Mouse (Mus musculus): ENCODE results near the gene Vnn3. TPM values are rescaled to one million over a fixed set of nuclear protein-coding genes. Genes with fewer than 3 reads are reported as not detected.

Vnn3 gene
- polyA plus RNA-seq, 1 experiment from 2014 or later: not detected

GRCm38 (mm10) chr10:23815168-23815567 lies 36.1 kb upstream of the Vnn3 start:
- no peak overlapping the region for H3K9ac ChIP-seq (replicated peaks; ENCODE audit: low read length)
- peak; percentile 87 for DNase-seq (ENCODE audit: low spot score)
- no peaks in the 10 kb centered on the region for H3K4me1 ChIP-seq (ENCODE audit: control insufficient read depth, insufficient read depth, low read length)
- H3K27ac ChIP-seq (replicated peaks; ENCODE audit: low read depth, low read length): no peak overlapping the region
- WGBS: 51% methylated on average over 1 of the region's 1 CpGs
- no peaks in the 10 kb centered on the region for H3K27me3 ChIP-seq (ENCODE audit: control insufficient read depth, insufficient read depth, low read length)
- no peak overlapping the region for H3K4me3 ChIP-seq (ENCODE audit: low read depth, low read length)
- H3K36me3 ChIP-seq (replicated peaks; ENCODE audit: control insufficient read depth, insufficient read depth, low read depth, low read length): no peaks in the 10 kb centered on the region
- ATAC-seq (replicated peaks; ENCODE audit: insufficient number of reproducible peaks, low FRiP score, low TSS enrichment, low read depth): no peak
- H3K4me2 ChIP-seq (ENCODE audit: low read depth, low read length): no peak overlapping the region
- H3K9me3 ChIP-seq (replicated peaks; ENCODE audit: control insufficient read depth, low read length): no peaks in the 10 kb centered on the region

- Histone ChIP-seq H3K27me3 (ENCODE audit: control insufficient read depth, insufficient read depth, low read length) (no peaks in the 10 kb centered on the region), H3K9ac (replicated peaks; ENCODE audit: low read length) (no peak overlapping the region), H3K27ac (replicated peaks; ENCODE audit: low read depth, low read length) (no peak overlapping the region), H3K36me3 (replicated peaks; ENCODE audit: control insufficient read depth, insufficient read depth, low read depth, low read length) (no peaks in the 10 kb centered on the region), H3K4me3 (ENCODE audit: low read depth, low read length) (no peak overlapping the region), H3K9me3 (replicated peaks; ENCODE audit: control insufficient read depth, low read length) (no peaks in the 10 kb centered on the region), H3K4me1 (ENCODE audit: control insufficient read depth, insufficient read depth, low read length) (no peaks in the 10 kb centered on the region), H3K4me2 (ENCODE audit: low read depth, low read length) (no peak overlapping the region)
- 80% methylated on average over 7 of the region's 7 CpGs for WGBS
- ATAC-seq (replicated peaks; ENCODE audit: insufficient number of reproducible peaks, low FRiP score, low TSS enrichment, low read depth): no peak
- no peak for DNase-seq (ENCODE audit: low spot score)
These were observed 35.0 kb upstream of the Vnn3 start for GRCm38 (mm10) chr10:23816241-23816640.

GRCm38 (mm10) chr10:23826516-23826915 lies 24.7 kb upstream of the Vnn3 start:
- no peak for ATAC-seq (replicated peaks; ENCODE audit: insufficient number of reproducible peaks, low FRiP score, low TSS enrichment, low read depth)
- Histone ChIP-seq H3K27me3 (ENCODE audit: control insufficient read depth, insufficient read depth, low read length) (no peaks in the 10 kb centered on the region), H3K4me3 (ENCODE audit: low read depth, low read length) (no peak overlapping the region), H3K36me3 (replicated peaks; ENCODE audit: control insufficient read depth, insufficient read depth, low read depth, low read length) (no peaks in the 10 kb centered on the region), H3K9ac (replicated peaks; ENCODE audit: low read length) (no peak overlapping the region), H3K27ac (replicated peaks; ENCODE audit: low read depth, low read length) (no peak overlapping the region), H3K4me1 (ENCODE audit: control insufficient read depth, insufficient read depth, low read length) (no peaks in the 10 kb centered on the region), H3K4me2 (ENCODE audit: low read depth, low read length) (no peak overlapping the region), H3K9me3 (replicated peaks; ENCODE audit: control insufficient read depth, low read length) (no peaks in the 10 kb centered on the region)
- no peak for DNase-seq (ENCODE audit: low spot score)
- 91% methylated on average over 7 of the region's 7 CpGs for WGBS

GRCm38 (mm10) chr10:23836003-23836964 lies 15.0 kb upstream of the Vnn3 start:
- no peaks in the 10 kb centered on the region for H3K27me3 ChIP-seq (ENCODE audit: control insufficient read depth, insufficient read depth, low read length)
- H3K9ac ChIP-seq (replicated peaks; ENCODE audit: low read length): no peak overlapping the region
- no peaks in the 10 kb centered on the region for H3K36me3 ChIP-seq (replicated peaks; ENCODE audit: control insufficient read depth, insufficient read depth, low read depth, low read length)
- no peaks in the 10 kb centered on the region for H3K9me3 ChIP-seq (replicated peaks; ENCODE audit: control insufficient read depth, low read length)
- no peak overlapping the region for H3K27ac ChIP-seq (replicated peaks; ENCODE audit: low read depth, low read length)
- H3K4me1 ChIP-seq (ENCODE audit: control insufficient read depth, insufficient read depth, low read length): no peaks in the 10 kb centered on the region
- ATAC-seq (replicated peaks; ENCODE audit: insufficient number of reproducible peaks, low FRiP score, low TSS enrichment, low read depth): no peak
- H3K4me3 ChIP-seq (ENCODE audit: low read depth, low read length): no peak overlapping the region
- H3K4me2 ChIP-seq (ENCODE audit: low read depth, low read length): no peak overlapping the region
- DNase-seq (ENCODE audit: low spot score): no peak
- 74% methylated on average over 9 of the region's 9 CpGs for WGBS

GRCm38 (mm10) chr10:23837115-23837514 lies 14.1 kb upstream of the Vnn3 start:
- Histone ChIP-seq H3K36me3 (replicated peaks; ENCODE audit: control insufficient read depth, insufficient read depth, low read depth, low read length) (no peaks in the 10 kb centered on the region), H3K9ac (replicated peaks; ENCODE audit: low read length) (no peak overlapping the region), H3K4me1 (ENCODE audit: control insufficient read depth, insufficient read depth, low read length) (no peaks in the 10 kb centered on the region), H3K27ac (replicated peaks; ENCODE audit: low read depth, low read length) (no peak overlapping the region), H3K4me3 (ENCODE audit: low read depth, low read length) (no peak overlapping the region), H3K9me3 (replicated peaks; ENCODE audit: control insufficient read depth, low read length) (no peaks in the 10 kb centered on the region), H3K4me2 (ENCODE audit: low read depth, low read length) (no peak overlapping the region), H3K27me3 (ENCODE audit: control insufficient read depth, insufficient read depth, low read length) (no peaks in the 10 kb centered on the region)
- WGBS: 63% methylated on average over 3 of the region's 3 CpGs
- peak; percentile 22 for DNase-seq (ENCODE audit: low spot score)
- no peak for ATAC-seq (replicated peaks; ENCODE audit: insufficient number of reproducible peaks, low FRiP score, low TSS enrichment, low read depth)

GRCm38 (mm10) chr10:23838910-23839309 lies 12.4 kb upstream of the Vnn3 start:
- Histone ChIP-seq H3K27ac (replicated peaks; ENCODE audit: low read depth, low read length) (no peak overlapping the region), H3K27me3 (ENCODE audit: control insufficient read depth, insufficient read depth, low read length) (no peaks in the 10 kb centered on the region), H3K4me1 (ENCODE audit: control insufficient read depth, insufficient read depth, low read length) (no peaks in the 10 kb centered on the region), H3K4me2 (ENCODE audit: low read depth, low read length) (no peak overlapping the region), H3K36me3 (replicated peaks; ENCODE audit: control insufficient read depth, insufficient read depth, low read depth, low read length) (no peaks in the 10 kb centered on the region), H3K9ac (replicated peaks; ENCODE audit: low read length) (no peak overlapping the region), H3K9me3 (replicated peaks; ENCODE audit: control insufficient read depth, low read length) (no peaks in the 10 kb centered on the region), H3K4me3 (ENCODE audit: low read depth, low read length) (no peak overlapping the region)
- ATAC-seq (replicated peaks; ENCODE audit: insufficient number of reproducible peaks, low FRiP score, low TSS enrichment, low read depth) (no peak), DNase-seq (ENCODE audit: low spot score) (no peak)
- WGBS: 92% methylated on average over 3 of the region's 3 CpGs

- Histone ChIP-seq H3K4me3 (ENCODE audit: low read depth, low read length) (no peak overlapping the region), H3K27me3 (ENCODE audit: control insufficient read depth, insufficient read depth, low read length) (no peaks in the 10 kb centered on the region), H3K4me2 (ENCODE audit: low read depth, low read length) (no peak overlapping the region), H3K36me3 (replicated peaks; ENCODE audit: control insufficient read depth, insufficient read depth, low read depth, low read length) (no peaks in the 10 kb centered on the region), H3K27ac (replicated peaks; ENCODE audit: low read depth, low read length) (no peak overlapping the region), H3K4me1 (ENCODE audit: control insufficient read depth, insufficient read depth, low read length) (no peaks in the 10 kb centered on the region), H3K9ac (replicated peaks; ENCODE audit: low read length) (no peak overlapping the region), H3K9me3 (replicated peaks; ENCODE audit: control insufficient read depth, low read length) (no peaks in the 10 kb centered on the region)
- 43% methylated on average over 9 of the region's 9 CpGs for WGBS
- DNase-seq (ENCODE audit: low spot score) (peak; percentile 10), ATAC-seq (replicated peaks; ENCODE audit: insufficient number of reproducible peaks, low FRiP score, low TSS enrichment, low read depth) (no peak)
These were observed 11.9 kb upstream of the Vnn3 start for GRCm38 (mm10) chr10:23839368-23839767.

GRCm38 (mm10) chr10:23840496-23840895 lies 10.8 kb upstream of the Vnn3 start:
- Histone ChIP-seq H3K36me3 (replicated peaks; ENCODE audit: control insufficient read depth, insufficient read depth, low read depth, low read length) (no peaks in the 10 kb centered on the region), H3K27me3 (ENCODE audit: control insufficient read depth, insufficient read depth, low read length) (no peaks in the 10 kb centered on the region), H3K4me3 (ENCODE audit: low read depth, low read length) (no peak overlapping the region), H3K4me1 (ENCODE audit: control insufficient read depth, insufficient read depth, low read length) (no peaks in the 10 kb centered on the region), H3K4me2 (ENCODE audit: low read depth, low read length) (no peak overlapping the region), H3K9me3 (replicated peaks; ENCODE audit: control insufficient read depth, low read length) (no peaks in the 10 kb centered on the region), H3K9ac (replicated peaks; ENCODE audit: low read length) (no peak overlapping the region), H3K27ac (replicated peaks; ENCODE audit: low read depth, low read length) (no peak overlapping the region)
- no peak for ATAC-seq (replicated peaks; ENCODE audit: insufficient number of reproducible peaks, low FRiP score, low TSS enrichment, low read depth)
- no peak for DNase-seq (ENCODE audit: low spot score)
- WGBS: 74% methylated on average over 4 of the region's 4 CpGs
